Mouse (Mus musculus): ENCODE measurements at regions not wholly inside any gene's neighbourhood (a gene's known extent, or its start where the extent isn't known, plus 50 kb on each side); places are given as distances from the start of the nearest gene placed in this dataset.

DNA sequence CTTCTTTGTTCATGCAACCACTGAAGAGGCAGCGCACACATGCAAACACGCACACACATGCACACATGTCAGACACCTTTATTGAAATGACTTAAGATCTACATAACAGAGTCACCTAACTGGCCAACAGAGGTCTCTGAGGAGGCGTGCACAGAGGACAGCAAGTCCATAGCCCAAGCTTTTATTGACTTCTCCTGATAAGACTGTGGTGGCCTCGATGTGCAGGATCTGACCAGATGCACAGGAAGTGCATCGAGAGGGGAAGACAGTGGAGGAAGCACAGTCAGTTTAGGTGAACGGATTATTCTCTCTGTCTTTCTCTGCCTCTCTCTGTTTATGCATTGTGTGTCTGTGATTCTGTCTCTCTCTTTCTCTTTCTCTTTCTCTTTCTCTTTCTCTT lies 124.2 kb downstream of the Rpl36a-ps1 start:
- no peak for TF ChIP-seq CTCF (IDR thresholded peaks at IDR 0.05)
- TF ChIP-seq EP300 (IDR thresholded peaks at IDR 0.05), result no peak

Data from lung, postnatal 0 days (tissue).